Mouse (Mus musculus): ENCODE results near the gene Traf1. TPM values are rescaled to one million over a fixed set of nuclear protein-coding genes. Genes with fewer than 3 reads are reported as not detected.
A peak's percentile ranks its signal among the peaks of the same experiment; 100 is the strongest.

Gene Traf1
- polyA plus RNA-seq (2014; fragmentation: Nextera tagmentation; extraction: Ambion mirVana), result 3.9 and 5.7 TPM in 2 replicates

GRCm38 (mm10) chr2:34961481-34962036 lies at the start of gene Traf1:
TSS of gene Traf1 (minus strand) at chr2:34961772.
- ATAC-seq (ENCODE audit: low read depth) (peak; percentile 69), DNase-seq (ENCODE audit: low spot score) (peak; percentile 58)
- 23% methylated on average over 9 of the region's 20 CpGs for WGBS
- Histone ChIP-seq H3K4me2 (ENCODE audit: low read depth, low read length) (peak within 1 kb of the TSS; percentile 57), H3K4me1 (ENCODE audit: control insufficient read depth, insufficient read depth, low read length) (peaks cover 9% of the 10 kb centered on the region; the same call in 1 of the 2 replicates), H3K9ac (ENCODE audit: low read depth, low read length) (peak within 1 kb of the TSS; percentile 59), H3K9me3 (ENCODE audit: control insufficient read depth, low read length) (no peaks in the 10 kb centered on the region), H3K27ac (replicated peaks; ENCODE audit: low read depth, low read length) (no peak within 1 kb of the TSS), H3K36me3 (ENCODE audit: control insufficient read depth, insufficient read depth, low read length) (no peaks in the 10 kb centered on the region), H3K4me3 (ENCODE audit: low read depth, low read length) (peak within 1 kb of the TSS; percentile 31), H3K27me3 (replicated peaks; ENCODE audit: control insufficient read depth, insufficient read depth, low read length) (0 out of 2 replicates have a peak, but pooled peaks cover 4% of the 10 kb centered on the region)

GRCm38 (mm10) chr2:34998956-34999355 lies 37.4 kb upstream of the Traf1 start:
- Histone ChIP-seq H3K27ac (replicated peaks; ENCODE audit: low read depth, low read length) (no peak overlapping the region), H3K36me3 (ENCODE audit: control insufficient read depth, insufficient read depth, low read length) (no peaks in the 10 kb centered on the region), H3K4me1 (ENCODE audit: control insufficient read depth, insufficient read depth, low read length) (no peaks in the 10 kb centered on the region), H3K4me3 (ENCODE audit: low read depth, low read length) (no peak overlapping the region), H3K9ac (ENCODE audit: low read depth, low read length) (no peak overlapping the region), H3K27me3 (replicated peaks; ENCODE audit: control insufficient read depth, insufficient read depth, low read length) (no peaks in the 10 kb centered on the region), H3K4me2 (ENCODE audit: low read depth, low read length) (no peak overlapping the region), H3K9me3 (ENCODE audit: control insufficient read depth, low read length) (no peaks in the 10 kb centered on the region)
- DNase-seq (ENCODE audit: low spot score) (no peak), ATAC-seq (ENCODE audit: low read depth) (no peak)
- WGBS, result 83% methylated on average over 9 of the region's 9 CpGs

- ATAC-seq (ENCODE audit: low read depth) (no peak), DNase-seq (ENCODE audit: low spot score) (no peak)
- H3K4me1 ChIP-seq (ENCODE audit: control insufficient read depth, insufficient read depth, low read length), result peaks cover 10% of the 10 kb centered on the region
- H3K4me2 ChIP-seq (ENCODE audit: low read depth, low read length), result no peak overlapping the region
- WGBS, result 80% methylated on average over 5 of the region's 5 CpGs
- no peaks in the 10 kb centered on the region for H3K9me3 ChIP-seq (ENCODE audit: control insufficient read depth, low read length)
- H3K4me3 ChIP-seq (ENCODE audit: low read depth, low read length), result no peak overlapping the region
- H3K36me3 ChIP-seq (ENCODE audit: control insufficient read depth, insufficient read depth, low read length), result no peaks in the 10 kb centered on the region
- H3K27ac ChIP-seq (replicated peaks; ENCODE audit: low read depth, low read length), result no peak overlapping the region
- no peak overlapping the region for H3K9ac ChIP-seq (ENCODE audit: low read depth, low read length)
- H3K27me3 ChIP-seq (replicated peaks; ENCODE audit: control insufficient read depth, insufficient read depth, low read length), result no peaks in the 10 kb centered on the region
Measured at GRCm38 (mm10) chr2:34996506-34996905, 34.9 kb upstream of the Traf1 start.

GRCm38 (mm10) chr2:34993696-34994356 lies 32.3 kb upstream of the Traf1 start:
- no peaks in the 10 kb centered on the region for H3K9me3 ChIP-seq (ENCODE audit: control insufficient read depth, low read length)
- H3K4me3 ChIP-seq (ENCODE audit: low read depth, low read length), result no peak overlapping the region
- no peak for ATAC-seq (ENCODE audit: low read depth)
- H3K4me2 ChIP-seq (ENCODE audit: low read depth, low read length), result no peak overlapping the region
- no peak overlapping the region for H3K27ac ChIP-seq (replicated peaks; ENCODE audit: low read depth, low read length)
- H3K27me3 ChIP-seq (replicated peaks; ENCODE audit: control insufficient read depth, insufficient read depth, low read length), result no peaks in the 10 kb centered on the region
- peaks cover 10% of the 10 kb centered on the region for H3K4me1 ChIP-seq (ENCODE audit: control insufficient read depth, insufficient read depth, low read length)
- no peak for DNase-seq (ENCODE audit: low spot score)
- H3K36me3 ChIP-seq (ENCODE audit: control insufficient read depth, insufficient read depth, low read length), result no peaks in the 10 kb centered on the region
- WGBS, result 79% methylated on average over 5 of the region's 5 CpGs
- no peak overlapping the region for H3K9ac ChIP-seq (ENCODE audit: low read depth, low read length)

GRCm38 (mm10) chr2:34992729-34993695 lies 31.4 kb upstream of the Traf1 start:
- no peak overlapping the region for H3K4me3 ChIP-seq (ENCODE audit: low read depth, low read length)
- ATAC-seq (ENCODE audit: low read depth) (peak; percentile 78; the same call in 1 of the 2 replicates), DNase-seq (ENCODE audit: low spot score) (peak; percentile 91)
- H3K4me2 ChIP-seq (ENCODE audit: low read depth, low read length), result no peak overlapping the region
- WGBS, result 13% methylated on average over 9 of the region's 9 CpGs
- no peaks in the 10 kb centered on the region for H3K27me3 ChIP-seq (replicated peaks; ENCODE audit: control insufficient read depth, insufficient read depth, low read length)
- no peaks in the 10 kb centered on the region for H3K36me3 ChIP-seq (ENCODE audit: control insufficient read depth, insufficient read depth, low read length)
- H3K4me1 ChIP-seq (ENCODE audit: control insufficient read depth, insufficient read depth, low read length), result peaks cover 10% of the 10 kb centered on the region
- H3K9me3 ChIP-seq (ENCODE audit: control insufficient read depth, low read length), result no peaks in the 10 kb centered on the region
- no peak overlapping the region for H3K9ac ChIP-seq (ENCODE audit: low read depth, low read length)
- H3K27ac ChIP-seq (replicated peaks; ENCODE audit: low read depth, low read length), result no peak overlapping the region

GRCm38 (mm10) chr2:34991966-34992365 lies 30.4 kb upstream of the Traf1 start:
- DNase-seq (ENCODE audit: low spot score) (no peak), ATAC-seq (ENCODE audit: low read depth) (no peak)
- H3K27ac ChIP-seq (replicated peaks; ENCODE audit: low read depth, low read length), result no peak overlapping the region
- H3K9ac ChIP-seq (ENCODE audit: low read depth, low read length), result no peak overlapping the region
- H3K36me3 ChIP-seq (ENCODE audit: control insufficient read depth, insufficient read depth, low read length), result no peaks in the 10 kb centered on the region
- 67% methylated on average over 3 of the region's 3 CpGs for WGBS
- peaks cover 10% of the 10 kb centered on the region for H3K4me1 ChIP-seq (ENCODE audit: control insufficient read depth, insufficient read depth, low read length)
- H3K27me3 ChIP-seq (replicated peaks; ENCODE audit: control insufficient read depth, insufficient read depth, low read length), result no peaks in the 10 kb centered on the region
- H3K4me2 ChIP-seq (ENCODE audit: low read depth, low read length), result no peak overlapping the region
- no peak overlapping the region for H3K4me3 ChIP-seq (ENCODE audit: low read depth, low read length)
- no peaks in the 10 kb centered on the region for H3K9me3 ChIP-seq (ENCODE audit: control insufficient read depth, low read length)

- Histone ChIP-seq H3K36me3 (ENCODE audit: control insufficient read depth, insufficient read depth, low read length) (no peaks in the 10 kb centered on the region), H3K9me3 (ENCODE audit: control insufficient read depth, low read length) (no peaks in the 10 kb centered on the region), H3K27me3 (replicated peaks; ENCODE audit: control insufficient read depth, insufficient read depth, low read length) (no peaks in the 10 kb centered on the region), H3K4me3 (ENCODE audit: low read depth, low read length) (no peak overlapping the region), H3K27ac (replicated peaks; ENCODE audit: low read depth, low read length) (no peak overlapping the region), H3K9ac (ENCODE audit: low read depth, low read length) (no peak overlapping the region), H3K4me1 (ENCODE audit: control insufficient read depth, insufficient read depth, low read length) (peaks cover 10% of the 10 kb centered on the region), H3K4me2 (ENCODE audit: low read depth, low read length) (no peak overlapping the region)
- DNase-seq (ENCODE audit: low spot score) (no peak), ATAC-seq (ENCODE audit: low read depth) (no peak)
- WGBS, result 90% methylated on average over 1 of the region's 1 CpGs
Measured at GRCm38 (mm10) chr2:34989749-34990148, 28.2 kb upstream of the Traf1 start.

GRCm38 (mm10) chr2:34987595-34987994 lies 26.0 kb upstream of the Traf1 start:
- WGBS, result 44% methylated on average over 1 of the region's 1 CpGs
- H3K27ac ChIP-seq (replicated peaks; ENCODE audit: low read depth, low read length), result no peak overlapping the region
- H3K4me3 ChIP-seq (ENCODE audit: low read depth, low read length), result no peak overlapping the region
- H3K4me1 ChIP-seq (ENCODE audit: control insufficient read depth, insufficient read depth, low read length), result peaks cover 13% of the 10 kb centered on the region
- no peak for ATAC-seq (ENCODE audit: low read depth)
- no peak overlapping the region for H3K4me2 ChIP-seq (ENCODE audit: low read depth, low read length)
- H3K27me3 ChIP-seq (replicated peaks; ENCODE audit: control insufficient read depth, insufficient read depth, low read length), result no peaks in the 10 kb centered on the region
- H3K9ac ChIP-seq (ENCODE audit: low read depth, low read length), result no peak overlapping the region
- H3K36me3 ChIP-seq (ENCODE audit: control insufficient read depth, insufficient read depth, low read length), result no peaks in the 10 kb centered on the region
- H3K9me3 ChIP-seq (ENCODE audit: control insufficient read depth, low read length), result no peaks in the 10 kb centered on the region
- no peak for DNase-seq (ENCODE audit: low spot score)
